Mouse (Mus musculus): Measurements from ENCODE around the gene Npm1. TPM values are rescaled to one million over a fixed set of nuclear protein-coding genes. Genes with fewer than 3 reads are reported as not detected.
A peak's percentile ranks its signal among the peaks of the same experiment; 100 is the strongest.

Gene Npm1
- polyA plus RNA-seq, 1 experiment = 137 TPM

DNA sequence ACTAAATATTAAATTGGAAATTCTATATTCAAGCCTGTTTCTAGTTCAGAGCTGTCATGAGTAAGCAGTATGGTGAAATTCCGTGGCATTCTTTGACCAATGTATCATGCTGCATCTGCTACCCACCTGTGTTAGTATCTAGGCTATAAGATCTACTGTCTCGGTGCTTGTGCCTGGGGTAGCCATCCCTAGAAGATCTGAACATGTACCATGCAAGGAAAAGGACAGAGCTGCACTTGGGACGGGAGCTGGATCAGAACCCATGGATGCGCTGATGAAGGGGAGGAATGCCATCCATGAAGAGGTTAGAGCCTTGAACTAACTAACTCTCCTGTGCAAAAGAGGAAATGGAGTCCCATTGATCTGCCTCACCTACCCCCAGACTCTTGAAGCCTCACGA, 24.3 kb downstream of the Npm1 start:
- H3K4me3 ChIP-seq (replicated peaks) = no peak overlapping the region
- H3K27me3 ChIP-seq (replicated peaks) = peaks cover 87% of the 10 kb centered on the region
- H3K36me3 ChIP-seq (replicated peaks; ENCODE audit: low read length) = no peaks in the 10 kb centered on the region
- 0 out of 2 replicates have a peak, but pooled peaks cover under 1% of the 10 kb centered on the region for H3K4me1 ChIP-seq
- no peaks in the 10 kb centered on the region for H3K9me3 ChIP-seq
- TF ChIP-seq FLI1 (IDR thresholded peaks at IDR 0.05; ENCODE audit: low read length) (no peak), GATA1 (IDR thresholded peaks at IDR 0.05; ENCODE audit: borderline replicate concordance, low read length) (no peak)

DNA sequence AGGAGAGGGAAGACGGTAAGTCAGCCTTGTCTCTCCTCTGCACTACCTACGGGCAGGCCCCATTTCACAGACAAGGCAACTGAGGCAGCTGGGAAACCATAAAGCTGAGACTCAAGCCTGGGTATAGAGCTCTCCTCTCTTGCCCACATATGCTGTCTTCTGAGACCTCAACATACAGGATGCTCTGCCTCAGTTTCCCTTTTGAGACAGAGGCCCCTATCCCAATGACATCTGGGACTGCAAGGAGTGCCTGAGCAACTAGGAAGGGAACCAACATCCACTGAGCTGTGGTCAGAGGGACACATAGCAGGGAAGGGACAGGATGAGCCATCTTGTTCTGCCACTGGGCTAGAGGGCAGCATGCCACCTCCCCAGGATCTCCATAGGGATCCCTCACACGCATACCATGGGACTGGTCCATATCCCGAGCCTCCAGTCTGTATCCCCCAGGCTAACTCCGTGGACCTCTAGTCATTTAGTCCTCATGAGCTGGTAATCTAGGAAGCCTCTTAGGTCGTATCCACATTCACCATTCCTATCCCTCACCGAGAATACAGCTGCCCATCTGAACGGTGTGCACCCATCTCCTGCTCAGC, 28.5 kb downstream of the Npm1 start:
- Histone ChIP-seq H3K9me3 (no peaks in the 10 kb centered on the region), H3K27me3 (replicated peaks) (peaks cover 74% of the 10 kb centered on the region), H3K36me3 (replicated peaks; ENCODE audit: low read length) (no peaks in the 10 kb centered on the region), H3K4me1 (no peaks in the 10 kb centered on the region), H3K4me3 (replicated peaks) (no peak overlapping the region)
- TF ChIP-seq FLI1 (IDR thresholded peaks at IDR 0.05; ENCODE audit: low read length) (no peak), GATA1 (IDR thresholded peaks at IDR 0.05; ENCODE audit: borderline replicate concordance, low read length) (no peak)

GRCm38 (mm10) chr11:33132619-33133338, 30.2 kb downstream of the Npm1 start:
- no peak overlapping the region for H3K4me3 ChIP-seq (replicated peaks)
- TF ChIP-seq GATA1 (IDR thresholded peaks at IDR 0.05; ENCODE audit: borderline replicate concordance, low read length) = no peak
- TF ChIP-seq FLI1 (IDR thresholded peaks at IDR 0.05; ENCODE audit: low read length) = no peak
- peaks cover 64% of the 10 kb centered on the region for H3K27me3 ChIP-seq (replicated peaks)
- no peaks in the 10 kb centered on the region for H3K4me1 ChIP-seq
- peaks cover 8% of the 10 kb centered on the region for H3K9me3 ChIP-seq
- no peaks in the 10 kb centered on the region for H3K36me3 ChIP-seq (replicated peaks; ENCODE audit: low read length)

- peaks cover 9% of the 10 kb centered on the region for H3K9me3 ChIP-seq
- peaks cover 58% of the 10 kb centered on the region for H3K27me3 ChIP-seq (replicated peaks)
- H3K4me1 ChIP-seq = peaks cover 9% of the 10 kb centered on the region
- no peak overlapping the region for H3K4me3 ChIP-seq (replicated peaks)
- H3K36me3 ChIP-seq (replicated peaks; ENCODE audit: low read length) = no peaks in the 10 kb centered on the region
- TF ChIP-seq FLI1 (IDR thresholded peaks at IDR 0.05; ENCODE audit: low read length) = no peak
- no peak for TF ChIP-seq GATA1 (IDR thresholded peaks at IDR 0.05; ENCODE audit: borderline replicate concordance, low read length)
Measured at GRCm38 (mm10) chr11:33127058-33127457, 35.9 kb downstream of the Npm1 start.

DNA sequence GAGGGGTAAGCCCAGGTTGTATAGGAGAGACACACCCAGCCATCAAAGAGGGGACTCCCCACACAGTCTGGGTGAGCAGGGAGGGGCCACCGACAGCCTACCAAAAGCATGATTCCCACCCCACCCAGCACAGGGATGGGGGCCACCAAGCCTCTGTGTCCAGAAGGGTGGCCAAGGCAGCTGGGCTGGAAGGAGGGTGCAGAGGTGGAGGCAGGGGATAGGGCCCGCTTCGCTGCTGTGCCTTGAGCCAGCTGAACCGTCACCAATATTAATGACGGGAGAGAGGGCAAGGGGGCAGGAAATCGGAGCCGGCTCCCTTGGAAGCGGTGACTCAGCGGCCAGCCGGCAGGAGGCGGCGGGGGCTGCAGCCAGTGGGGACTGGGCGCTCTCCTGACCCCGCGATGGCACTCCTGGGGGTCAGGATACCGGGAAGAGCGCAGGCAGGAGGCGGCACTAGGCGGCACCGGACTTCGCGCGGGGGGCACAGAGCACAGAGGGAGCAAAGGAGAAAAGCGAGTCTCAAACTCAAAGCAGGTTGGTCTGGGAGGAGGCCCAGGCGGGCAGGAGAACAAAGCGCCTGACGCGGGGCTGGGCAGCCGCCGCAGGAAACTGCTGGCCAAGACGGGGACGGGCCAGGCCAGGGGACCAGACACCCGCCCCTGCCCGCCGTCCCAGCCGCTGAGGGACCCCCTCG, 40.3 kb downstream of the Npm1 start:
- H3K4me3 ChIP-seq (replicated peaks) = peak overlapping the region; percentile 69

DNA sequence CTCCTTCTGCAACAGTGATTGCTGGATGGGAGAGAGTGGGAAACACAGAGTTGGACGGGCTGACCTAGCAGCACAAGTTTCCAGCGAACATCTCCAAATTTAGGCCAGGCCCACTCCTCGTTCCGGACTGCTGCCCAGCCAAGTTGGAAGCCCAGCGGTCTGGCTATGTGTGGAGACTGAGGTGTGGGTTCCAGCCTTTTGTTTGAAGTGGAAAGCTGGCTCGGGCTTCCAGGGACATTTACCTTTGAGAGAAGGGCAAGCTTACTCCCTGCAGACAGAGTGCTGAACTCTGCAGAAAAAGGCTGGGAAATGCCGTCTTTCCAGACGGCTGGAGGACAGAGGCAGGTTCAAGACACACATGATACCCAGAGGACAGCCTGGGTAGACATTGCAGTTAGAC, 43.5 kb downstream of the Npm1 start:
- Histone ChIP-seq H3K4me3 (replicated peaks) (no peak overlapping the region), H3K36me3 (replicated peaks; ENCODE audit: low read length) (no peaks in the 10 kb centered on the region), H3K27me3 (replicated peaks) (peaks cover 71% of the 10 kb centered on the region), H3K4me1 (peaks cover 9% of the 10 kb centered on the region), H3K9me3 (no peaks in the 10 kb centered on the region)
- TF ChIP-seq FLI1 (IDR thresholded peaks at IDR 0.05; ENCODE audit: low read length) = no peak
- no peak for TF ChIP-seq GATA1 (IDR thresholded peaks at IDR 0.05; ENCODE audit: borderline replicate concordance, low read length)

More for the DNA sequence above, 40.3 kb downstream of the Npm1 start:
- TF ChIP-seq GATA1 (IDR thresholded peaks at IDR 0.05; ENCODE audit: borderline replicate concordance, low read length) (no peak), FLI1 (IDR thresholded peaks at IDR 0.05; ENCODE audit: low read length) (no peak)
- no peaks in the 10 kb centered on the region for H3K36me3 ChIP-seq (replicated peaks; ENCODE audit: low read length)
- peaks cover 75% of the 10 kb centered on the region for H3K27me3 ChIP-seq (replicated peaks)
- peaks cover 9% of the 10 kb centered on the region for H3K4me1 ChIP-seq
- no peaks in the 10 kb centered on the region; the same call in 1 of the 2 replicates for H3K9me3 ChIP-seq

DNA sequence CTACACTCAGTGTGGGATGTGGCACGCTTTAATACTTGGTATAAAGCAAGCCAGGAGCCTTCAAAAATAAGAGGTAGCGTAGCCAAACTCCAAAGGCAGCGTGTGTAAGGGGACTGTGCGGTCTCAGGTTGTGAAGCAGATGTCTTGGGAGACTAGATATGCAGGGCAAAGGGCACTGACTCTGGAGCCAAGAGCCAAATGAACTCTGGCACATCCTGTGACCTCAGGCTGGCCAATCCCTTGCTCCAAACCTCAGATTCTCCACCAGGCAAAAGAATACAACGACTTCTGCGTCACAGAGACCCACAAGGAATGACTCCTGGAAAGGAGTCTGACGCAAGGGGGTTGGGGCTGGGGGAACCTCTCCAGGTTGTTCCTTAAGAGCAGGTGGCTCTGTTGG, 43.9 kb downstream of the Npm1 start:
- H3K36me3 ChIP-seq (replicated peaks; ENCODE audit: low read length) = no peaks in the 10 kb centered on the region
- peaks cover 70% of the 10 kb centered on the region for H3K27me3 ChIP-seq (replicated peaks)
- H3K4me3 ChIP-seq (replicated peaks) = no peak overlapping the region
- H3K9me3 ChIP-seq = no peaks in the 10 kb centered on the region
- TF ChIP-seq GATA1 (IDR thresholded peaks at IDR 0.05; ENCODE audit: borderline replicate concordance, low read length) (no peak), FLI1 (IDR thresholded peaks at IDR 0.05; ENCODE audit: low read length) (no peak)
- H3K4me1 ChIP-seq = peaks cover 9% of the 10 kb centered on the region

DNA sequence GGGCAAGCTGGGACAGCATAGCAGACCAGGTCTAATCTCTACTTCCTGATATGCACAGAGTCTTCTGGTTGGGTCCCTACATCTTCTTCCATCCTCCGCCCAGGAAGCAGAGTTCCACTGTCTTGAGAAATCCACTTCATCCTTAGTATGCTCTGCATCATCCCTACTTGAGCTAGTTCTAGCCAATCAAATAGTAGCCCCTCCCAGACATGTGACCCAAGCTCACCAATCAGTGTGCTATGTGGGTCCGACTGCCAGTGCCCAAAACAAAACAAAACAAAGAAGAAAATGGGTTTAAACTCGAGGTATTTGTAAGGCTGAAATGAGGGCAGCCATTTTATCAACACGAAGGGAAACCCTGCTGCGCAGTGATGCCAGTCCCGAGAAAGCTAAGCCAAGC, 44.5 kb downstream of the Npm1 start:
- Histone ChIP-seq H3K36me3 (replicated peaks; ENCODE audit: low read length) (no peaks in the 10 kb centered on the region), H3K4me3 (replicated peaks) (no peak overlapping the region), H3K27me3 (replicated peaks) (peaks cover 63% of the 10 kb centered on the region), H3K4me1 (peaks cover 9% of the 10 kb centered on the region), H3K9me3 (no peaks in the 10 kb centered on the region)
- TF ChIP-seq FLI1 (IDR thresholded peaks at IDR 0.05; ENCODE audit: low read length) = no peak
- no peak for TF ChIP-seq GATA1 (IDR thresholded peaks at IDR 0.05; ENCODE audit: borderline replicate concordance, low read length)

DNA sequence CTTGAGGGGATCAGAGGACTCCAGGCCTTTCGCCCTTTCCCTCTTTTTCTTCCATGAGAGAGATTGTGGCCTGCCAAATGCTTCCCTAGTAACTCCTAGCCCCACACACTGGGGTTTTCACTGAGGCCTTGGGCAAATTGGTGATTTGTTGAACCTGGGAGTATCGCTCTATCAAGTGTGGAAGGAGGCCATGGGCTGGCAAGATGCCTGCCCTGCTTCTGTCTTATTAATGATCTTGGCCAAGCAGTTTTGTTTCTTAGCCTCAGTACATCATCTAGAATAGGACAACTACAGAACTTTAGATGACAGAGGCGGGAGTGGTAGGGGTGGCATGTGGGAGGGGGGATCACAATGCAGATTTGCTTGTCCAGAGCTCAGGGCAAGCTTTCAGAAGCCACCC, 47.2 kb downstream of the Npm1 start:
- H3K36me3 ChIP-seq (replicated peaks; ENCODE audit: low read length) = no peaks in the 10 kb centered on the region
- H3K27me3 ChIP-seq (replicated peaks) = peaks cover 53% of the 10 kb centered on the region
- H3K4me1 ChIP-seq = no peaks in the 10 kb centered on the region
- TF ChIP-seq GATA1 (IDR thresholded peaks at IDR 0.05; ENCODE audit: borderline replicate concordance, low read length) (no peak), FLI1 (IDR thresholded peaks at IDR 0.05; ENCODE audit: low read length) (no peak)
- no peak overlapping the region for H3K4me3 ChIP-seq (replicated peaks)
- H3K9me3 ChIP-seq = no peaks in the 10 kb centered on the region

- Histone ChIP-seq H3K4me3 (replicated peaks) (no peak overlapping the region), H3K4me1 (no peaks in the 10 kb centered on the region), H3K9me3 (no peaks in the 10 kb centered on the region), H3K27me3 (replicated peaks) (peaks cover 39% of the 10 kb centered on the region), H3K36me3 (replicated peaks; ENCODE audit: low read length) (no peaks in the 10 kb centered on the region)
- TF ChIP-seq FLI1 (IDR thresholded peaks at IDR 0.05; ENCODE audit: low read length) (no peak), GATA1 (IDR thresholded peaks at IDR 0.05; ENCODE audit: borderline replicate concordance, low read length) (no peak)
Measured at GRCm38 (mm10) chr11:33112407-33112806, 50.6 kb downstream of the Npm1 start.

Data from megakaryocyte, embryonic 14.5 days (primary cell).